Mouse (Mus musculus) subcutaneous adipose tissue, adult 2 months (tissue): Measurements from ENCODE around the gene Aspg. TPM values are rescaled to one million over a fixed set of nuclear protein-coding genes. Genes with fewer than 3 reads are reported as not detected.

Experiments used
- polyA plus RNA-seq: library from polyadenylated mRNA; depleted of rRNA; stranded (reverse); fragments of >200 nt; gene quantifications from 2 replicates; pipeline ENCODE4 v1.2.3, GENCODE M21; 2012; ENCODE audit warnings: low replicate concordance; rRNA removed

The Aspg gene
- polyA plus RNA-seq: 24.3 and 36.6 TPM in 2 replicates

GRCm38 (mm10) chr12:112106541-112106971 lies at the start of gene Aspg:
Aspg (plus strand) TSS chr12:112106679.

GRCm38 (mm10) chr12:112145875-112146651 lies 39.6 kb downstream of the Aspg start, which contains the start of gene Kif26a:
Kif26a (plus strand) TSS chr12:112146208.

Other genes starting within 250 kb of the Aspg start
- gene Ppp1r13b, start 198.6 kb upstream of the Aspg start, polyA plus RNA-seq: 16.9 and 28.2 TPM in 2 replicates
- 65.9 and 81.2 TPM in 2 replicates for gene Atp5mpl, start 139.7 kb upstream of the Aspg start, polyA plus RNA-seq
- gene Tdrd9, start 135.1 kb upstream of the Aspg start, polyA plus RNA-seq: 0.04 TPM in 1 of 2 replicates, not detected in the other
- not detected in 2 replicates for gene Rd3l, start 125.4 kb upstream of the Aspg start, polyA plus RNA-seq
- 10.4 and 25.6 TPM in 2 replicates for gene Kif26a, start 39.5 kb downstream of the Aspg start, polyA plus RNA-seq